Mouse (Mus musculus): ENCODE measurements around the gene Abi3bp. TPM values are rescaled to one million over a fixed set of nuclear protein-coding genes. Genes with fewer than 3 reads are reported as not detected.

The Abi3bp gene
- total RNA-seq, 2 experiments from 2014 or later, result 54.8 to 69.4 TPM

DNA sequence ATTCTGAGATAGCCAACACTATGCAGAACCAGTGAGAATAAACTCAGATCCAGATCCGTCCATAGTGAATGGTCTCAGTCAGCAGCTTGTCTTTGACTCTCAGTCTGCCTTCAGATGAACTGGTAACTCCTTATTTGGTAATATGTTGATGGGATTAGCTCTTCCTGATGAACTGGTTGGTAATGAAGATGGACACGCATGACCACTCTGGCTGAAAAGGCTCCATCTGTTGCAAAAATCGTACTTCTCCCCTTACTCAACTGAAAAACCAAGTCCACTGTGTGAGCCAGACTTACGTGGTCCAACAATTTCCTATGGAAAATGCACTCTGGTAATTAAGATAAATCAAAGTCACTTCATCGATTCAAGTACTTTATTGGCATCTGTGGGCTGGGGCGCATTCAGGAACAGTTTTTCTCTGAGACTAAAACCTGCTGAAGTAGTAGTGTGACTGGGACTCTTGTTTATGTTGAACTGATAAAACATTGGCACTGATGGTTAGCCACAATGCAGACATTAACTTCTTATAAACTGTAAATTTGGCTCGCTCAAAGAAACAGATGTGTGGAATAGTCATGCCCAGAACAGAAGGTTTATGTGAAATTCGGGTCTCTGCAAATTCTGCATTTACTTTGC is 203.4 kb downstream of the Abi3bp start:
- no peak for DNase-seq (ENCODE audit: low spot score in 2 of 2)

DNA sequence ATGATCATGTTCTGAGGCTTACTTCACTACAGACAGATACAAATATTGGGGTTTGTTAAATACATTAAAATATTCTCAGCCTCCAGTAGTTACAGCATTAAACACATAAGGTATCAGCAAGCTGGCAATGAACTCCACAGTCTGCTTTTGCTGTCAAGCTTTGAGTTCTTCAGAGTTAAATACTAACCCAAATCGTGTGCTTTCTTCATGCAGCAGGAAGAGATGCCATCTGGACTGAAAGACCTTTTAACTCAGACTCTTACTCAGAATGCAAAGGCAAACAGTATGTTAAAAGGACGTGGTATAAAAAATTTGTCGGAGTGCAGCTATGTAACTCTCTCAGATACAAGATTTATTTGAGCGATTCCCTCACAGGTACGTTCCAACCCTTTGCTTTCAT is 209.1 kb downstream of the Abi3bp start:
- no peak for DNase-seq (ENCODE audit: low spot score in 2 of 2)

DNA sequence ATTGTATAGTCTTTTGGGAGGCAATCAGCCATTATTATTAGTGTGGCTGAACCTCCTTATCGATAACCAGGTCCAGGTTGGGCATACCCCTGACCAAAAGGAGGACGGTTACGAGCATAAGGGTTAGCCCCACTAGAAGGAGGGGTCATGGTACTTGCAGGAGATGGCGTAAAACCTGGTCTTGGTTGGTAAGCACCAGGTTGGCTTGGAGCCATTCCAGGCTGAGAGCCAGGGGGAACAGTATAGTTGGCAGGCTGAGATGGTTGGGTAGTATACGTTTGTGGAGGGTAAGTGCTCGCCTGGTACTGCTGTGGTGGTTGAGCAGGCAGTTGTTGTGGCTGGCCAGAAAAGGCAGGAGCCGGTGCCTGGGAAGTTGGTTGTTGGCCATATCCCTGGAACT is 213.0 kb downstream of the Abi3bp start:
- no peak for DNase-seq (ENCODE audit: low spot score in 2 of 2)

DNA sequence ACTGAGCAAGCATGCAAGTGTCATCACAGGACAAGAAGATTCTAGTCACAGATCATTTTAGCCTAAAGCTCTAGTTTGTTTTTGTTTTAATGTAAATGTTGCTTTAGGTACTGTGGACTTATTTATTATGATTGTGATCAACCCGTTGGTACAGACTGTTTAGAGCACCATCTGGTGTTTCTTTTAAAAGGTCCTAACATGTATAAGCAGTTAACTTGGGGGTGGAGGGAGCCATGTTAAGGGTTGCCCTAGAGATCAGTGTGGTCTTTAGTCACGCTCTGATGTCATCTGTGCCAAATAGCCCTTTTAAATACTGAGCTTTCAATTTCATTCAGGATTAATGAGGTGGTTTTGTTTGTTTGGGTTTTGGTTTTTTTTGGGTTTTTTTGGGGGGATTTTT is 218.8 kb downstream of the Abi3bp start:
- DNase-seq (ENCODE audit: low spot score in 2 of 2), result no peak

DNA sequence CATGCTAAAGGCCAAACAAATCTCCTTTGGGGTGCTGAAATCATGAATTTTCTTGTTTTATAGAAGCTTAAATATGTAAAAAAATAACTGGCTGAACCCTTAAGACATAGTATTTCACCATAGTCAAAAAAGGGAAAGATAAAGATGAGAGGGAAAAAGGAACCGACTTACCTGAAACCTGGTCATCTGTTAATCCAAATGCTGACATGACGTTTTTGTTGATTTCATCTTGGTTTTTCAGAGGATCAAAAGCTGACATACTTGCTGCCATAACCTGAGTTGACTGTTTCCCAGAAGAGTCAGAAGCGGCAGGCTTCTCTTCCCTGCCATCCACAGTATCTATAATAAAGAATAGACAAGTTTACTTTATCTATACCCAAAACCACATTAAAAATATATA is 223.2 kb downstream of the Abi3bp start:
- DNase-seq (ENCODE audit: low spot score in 2 of 2), result no peak

DNA sequence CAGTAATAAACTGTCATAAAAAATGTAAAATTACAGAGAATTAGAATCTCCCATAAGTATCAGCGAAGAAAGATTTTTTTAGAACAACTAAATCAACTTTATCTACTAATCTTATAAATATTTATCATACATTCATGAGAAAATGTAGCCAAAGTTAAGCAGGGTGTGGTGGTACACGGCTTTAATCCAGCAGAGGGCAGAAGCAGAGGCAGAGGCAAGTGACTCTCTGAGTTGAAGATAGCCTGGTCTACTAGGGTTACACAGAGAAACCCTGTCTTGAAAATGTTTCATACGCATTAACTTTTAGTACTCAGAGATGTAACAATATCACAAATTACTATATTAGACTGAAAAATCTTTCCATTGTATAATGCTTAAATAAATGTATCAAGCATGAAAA is 228.1 kb downstream of the Abi3bp start:
- DNase-seq (ENCODE audit: low spot score in 2 of 2), result no peak

DNA sequence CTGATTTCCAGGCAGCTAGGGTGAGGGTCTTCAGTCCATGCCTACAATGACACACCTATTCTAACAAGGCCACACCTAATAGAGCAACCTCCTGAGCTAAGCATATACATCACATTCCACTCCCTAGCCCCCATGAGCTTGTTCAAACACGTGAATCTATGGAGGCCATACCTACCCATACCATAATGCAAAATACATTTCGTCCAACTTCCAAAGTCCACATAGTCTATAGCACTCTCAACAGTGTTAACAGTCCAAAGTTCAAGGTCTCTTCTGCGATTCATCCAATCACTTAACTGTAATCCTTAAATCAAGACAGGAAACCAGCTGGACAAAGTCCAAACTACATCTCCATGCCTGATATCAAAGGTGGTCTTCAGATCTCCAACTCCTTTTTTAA is 232.4 kb downstream of the Abi3bp start:
- no peak for DNase-seq (ENCODE audit: low spot score in 2 of 2)

DNA sequence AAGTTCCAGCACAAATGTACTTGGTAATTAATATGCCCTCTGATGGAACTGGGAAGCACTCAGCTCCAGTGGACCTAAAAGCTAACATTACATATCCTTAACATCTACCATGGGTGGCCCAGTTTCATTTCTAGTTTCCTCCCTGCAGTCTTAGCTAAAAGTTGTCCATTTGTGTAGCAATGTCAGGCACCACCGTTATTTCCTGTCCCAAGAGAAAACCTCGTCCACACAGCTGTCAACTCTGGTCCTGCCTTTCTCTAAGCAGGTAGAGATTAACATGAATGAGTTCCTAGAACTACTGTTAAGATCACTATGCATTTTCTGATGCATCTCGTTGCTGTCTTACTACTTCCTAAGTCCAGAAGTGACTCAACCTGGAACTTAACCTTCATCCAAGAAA is 237.9 kb downstream of the Abi3bp start:
- DNase-seq (ENCODE audit: low spot score in 2 of 2), result no peak

DNA sequence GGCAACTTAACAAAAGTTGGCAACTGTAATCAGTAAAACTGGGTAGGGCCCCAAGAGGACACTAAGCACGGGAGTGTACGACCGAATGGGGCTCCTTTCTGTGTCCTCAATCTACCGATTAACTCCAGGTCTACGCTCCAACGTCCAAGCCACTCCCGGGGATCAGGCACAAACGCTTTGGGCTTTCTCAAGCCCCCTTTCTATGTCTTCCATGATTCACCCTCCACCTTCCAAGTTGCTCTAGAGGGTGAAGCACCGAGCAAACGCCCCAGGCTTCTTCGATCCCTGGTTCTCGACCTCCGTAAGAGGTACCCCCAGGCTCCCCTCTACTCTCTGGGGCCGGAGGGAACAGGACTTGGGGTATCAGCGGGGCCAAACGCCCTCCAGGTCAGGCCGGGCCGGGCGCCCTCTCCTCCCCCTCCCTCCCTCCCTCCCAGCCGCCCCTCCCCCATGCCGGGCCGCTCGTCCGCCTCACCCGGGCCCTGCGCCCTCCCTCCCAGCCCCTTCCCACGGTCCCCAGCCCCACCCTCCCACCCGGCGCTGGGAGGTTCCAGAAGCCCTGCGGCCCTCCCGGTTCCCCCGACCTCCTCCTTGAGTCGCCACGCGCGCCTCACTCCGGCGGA is 239.0 kb downstream of the Abi3bp start:
- no peak for DNase-seq (ENCODE audit: low spot score in 2 of 2)

DNA sequence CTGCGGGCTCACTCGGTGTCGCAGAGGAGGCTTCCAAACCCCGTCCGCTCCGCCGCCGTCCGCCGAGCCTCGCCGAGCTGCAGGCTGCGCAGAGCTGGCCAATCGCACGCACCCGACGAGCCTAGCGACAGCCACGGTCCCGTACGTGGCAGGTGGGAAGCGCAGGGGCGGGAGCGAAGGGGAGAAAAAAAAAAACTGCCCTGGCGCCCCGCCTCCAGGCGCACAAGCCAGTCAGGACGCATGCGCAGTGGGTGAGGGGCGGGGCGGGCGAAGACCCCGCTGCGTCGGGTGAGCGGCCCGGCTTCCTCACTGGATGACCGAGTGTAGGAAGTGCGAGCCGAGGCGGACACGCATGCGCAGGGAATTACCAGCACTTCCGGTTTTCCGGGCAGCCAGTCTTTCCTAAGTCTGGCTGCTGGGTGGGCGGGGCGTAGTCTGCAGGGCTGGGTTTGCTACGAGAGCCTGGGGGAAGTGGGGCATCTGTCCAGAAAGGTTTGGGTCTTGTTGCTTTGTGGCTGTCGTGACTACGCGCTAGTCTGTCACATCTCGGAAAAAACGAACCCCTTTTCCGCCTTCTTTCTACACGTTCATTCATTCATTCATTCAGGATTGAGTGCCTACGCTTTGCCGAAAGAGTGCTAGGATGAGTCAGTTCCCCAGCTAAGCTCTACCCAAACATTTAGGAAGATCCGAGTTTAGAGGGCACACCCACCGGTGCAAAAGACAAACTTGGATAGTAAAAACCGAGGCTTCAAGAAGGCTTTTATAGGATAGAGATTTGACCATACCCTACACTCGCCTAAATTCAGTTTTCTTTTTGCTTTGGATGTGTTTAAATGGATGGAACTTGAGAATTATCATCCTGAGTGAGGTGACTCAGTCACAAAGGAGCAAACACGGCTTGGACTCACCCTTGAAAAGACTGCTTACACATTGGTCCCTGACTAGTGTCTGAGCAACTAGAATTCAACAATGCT is 239.8 kb downstream of the Abi3bp start, which contains the start of gene Tfg:
Tfg (minus strand) TSS at position 227 of the 977 bp plus-strand sequence.
- peak; percentile 99 to 100 for DNase-seq (ENCODE audit: low spot score in 2 of 2)

DNA sequence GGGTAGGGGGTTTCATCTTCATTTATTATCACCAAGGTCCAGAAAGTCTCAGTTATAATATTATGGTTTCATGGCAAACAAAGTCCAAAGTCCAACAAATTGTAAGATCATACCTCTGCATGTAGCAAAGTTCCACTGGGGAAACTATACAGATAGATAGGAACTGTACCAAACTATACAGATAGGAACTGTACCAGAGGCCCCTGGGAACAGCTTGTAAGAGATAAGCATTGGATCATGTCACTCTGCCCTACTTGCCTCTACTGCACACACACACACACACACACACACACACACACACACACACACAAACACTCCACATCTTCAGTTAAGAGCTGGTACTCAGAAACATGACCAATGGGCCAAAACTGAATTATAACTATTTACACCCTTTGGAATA is 241.4 kb downstream of the Abi3bp start:
- no peak for DNase-seq (ENCODE audit: low spot score in 2 of 2)

DNA sequence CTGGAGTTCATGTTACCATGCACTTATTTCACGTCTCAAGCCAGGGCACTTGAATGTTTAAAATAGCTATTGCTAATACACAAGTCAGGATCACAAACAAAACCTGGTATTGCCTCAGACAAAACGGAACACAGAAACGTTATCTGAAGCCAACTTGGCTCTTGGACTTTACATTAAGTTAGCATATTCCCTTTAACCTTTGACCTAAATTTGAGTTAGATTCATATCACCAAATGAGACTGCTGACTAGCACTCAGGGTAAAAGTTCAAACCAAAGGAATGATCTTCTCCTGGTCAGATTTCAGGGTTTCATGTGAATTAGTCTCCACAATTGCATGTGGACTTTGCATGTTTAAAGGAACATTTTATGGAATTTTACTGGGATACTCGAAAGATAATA is 244.7 kb downstream of the Abi3bp start:
- no peak for DNase-seq (ENCODE audit: low spot score in 2 of 2)

DNA sequence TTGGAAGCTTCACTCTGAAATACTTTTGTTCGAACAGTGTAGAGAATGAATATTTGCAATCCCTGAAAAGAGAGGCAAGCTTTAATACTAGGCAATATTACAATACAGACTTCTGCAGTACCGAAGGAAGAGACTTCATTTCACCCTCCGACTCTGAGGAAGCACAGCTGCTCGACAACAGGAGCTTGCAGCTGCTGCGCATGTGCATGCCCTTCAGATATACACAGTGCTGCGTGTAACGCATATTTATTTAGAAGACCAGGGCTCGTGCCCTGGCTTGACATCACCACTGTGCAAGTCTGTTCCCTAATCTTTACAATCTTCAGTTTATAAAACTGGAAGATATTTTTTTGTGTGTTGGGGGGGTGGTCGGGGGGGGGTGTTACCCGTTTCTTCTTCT is 247.2 kb downstream of the Abi3bp start:
- no peak for DNase-seq (ENCODE audit: low spot score in 2 of 2)

DNA sequence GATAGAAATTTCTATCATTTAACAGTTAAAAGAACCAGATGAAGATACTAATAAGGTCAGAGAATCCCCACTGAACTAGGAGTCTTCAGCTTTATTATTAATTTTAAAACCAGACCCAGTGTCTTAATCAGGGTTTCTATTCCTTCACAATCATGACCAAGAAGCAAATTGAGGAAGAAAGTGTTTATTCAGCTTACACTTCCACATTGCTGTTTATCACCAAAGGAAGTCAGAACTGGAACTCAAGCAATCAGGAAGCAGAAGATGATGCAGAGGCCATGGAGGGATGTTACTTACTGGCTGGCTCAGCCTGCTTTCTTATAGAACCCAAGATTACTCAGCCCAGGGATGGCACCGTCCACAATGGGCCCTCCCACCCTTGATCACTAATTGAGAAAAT is 251.4 kb downstream of the Abi3bp start:
- DNase-seq (ENCODE audit: low spot score in 2 of 2), result no peak

Other genes with a start within 250 kb of the Abi3bp start
- 10 to 100 TPM; 62.4 to 70.4 TPM for gene Tfg, start 239.6 kb downstream of the Abi3bp start, total RNA-seq (2021)

Data from gastrocnemius, postnatal 4 days (tissue).